Mouse (Mus musculus): Measurements from ENCODE around the gene Map7d3. TPM values are rescaled to one million over a fixed set of nuclear protein-coding genes. Genes with fewer than 3 reads are reported as not detected.

Gene Map7d3
- polyA plus RNA-seq, 1 experiment from 2014 or later: 2.1 TPM

DNA sequence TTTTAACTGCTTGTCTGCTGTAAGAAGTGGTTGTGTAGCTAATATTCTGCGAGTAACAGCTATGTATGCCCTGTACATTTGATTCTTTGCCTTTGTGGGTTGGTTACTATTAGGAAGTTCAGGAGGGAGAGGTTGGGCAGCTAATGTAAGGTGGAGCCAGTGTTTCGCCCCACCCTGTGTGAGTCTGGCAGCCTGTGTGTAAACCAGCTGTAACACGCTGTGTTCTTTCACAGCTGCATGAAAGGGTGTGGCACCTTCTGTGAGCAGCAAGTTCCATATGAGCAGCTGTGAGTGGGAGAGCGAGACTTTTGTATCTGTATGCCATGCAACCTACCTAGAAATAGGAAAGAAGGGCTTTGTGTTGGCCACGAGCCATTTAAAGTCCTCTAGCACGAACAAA lies 70.0 kb downstream of the Map7d3 start:
- no peaks in the 10 kb centered on the region for H3K9me3 ChIP-seq (ENCODE audit: control insufficient read depth, low read length)
- WGBS: 84% methylated on average over 6 of the region's 6 CpGs
- no peak overlapping the region for H3K4me2 ChIP-seq (ENCODE audit: low read depth, low read length, severe bottlenecking)
- no peaks in the 10 kb centered on the region for H3K27me3 ChIP-seq (ENCODE audit: control insufficient read depth, insufficient read depth, low read length)
- H3K4me1 ChIP-seq (replicated peaks; ENCODE audit: control insufficient read depth, insufficient read depth, low read length): no peaks in the 10 kb centered on the region
- DNase-seq (ENCODE audit: low spot score) (no peak), ATAC-seq (replicated peaks; ENCODE audit: low FRiP score) (no peak)
- H3K36me3 ChIP-seq (ENCODE audit: control insufficient read depth, insufficient read depth, low read length): no peaks in the 10 kb centered on the region
- no peak overlapping the region for H3K9ac ChIP-seq (ENCODE audit: low read length)
- H3K4me3 ChIP-seq (ENCODE audit: low read depth, low read length): no peak overlapping the region
- no peak overlapping the region for H3K27ac ChIP-seq (ENCODE audit: low read depth, low read length)

DNA sequence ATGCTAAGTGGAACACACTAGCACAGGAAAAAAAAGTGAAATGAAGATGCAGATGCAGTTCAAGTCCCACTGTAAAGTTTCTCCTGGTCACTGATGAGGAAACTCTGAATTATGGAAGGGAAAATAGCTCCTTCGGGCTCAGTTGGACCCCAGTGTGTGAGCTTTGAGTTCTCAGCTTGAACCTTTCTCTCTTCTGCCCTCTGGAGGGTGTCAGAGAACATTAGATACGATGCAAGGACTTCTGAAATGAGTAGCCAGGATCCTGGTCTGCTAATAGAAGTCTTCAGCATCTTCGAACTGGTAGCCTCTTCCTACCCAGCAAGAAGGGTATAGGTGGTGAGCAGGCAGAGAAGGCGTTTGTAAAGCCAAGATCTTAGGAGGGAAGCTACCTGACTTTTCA lies 70.6 kb downstream of the Map7d3 start:
- DNase-seq (ENCODE audit: low spot score) (no peak), ATAC-seq (replicated peaks; ENCODE audit: low FRiP score) (no peak)
- Histone ChIP-seq H3K4me2 (ENCODE audit: low read depth, low read length, severe bottlenecking) (no peak overlapping the region), H3K4me3 (ENCODE audit: low read depth, low read length) (no peak overlapping the region), H3K27ac (ENCODE audit: low read depth, low read length) (no peak overlapping the region), H3K9ac (ENCODE audit: low read length) (no peak overlapping the region), H3K36me3 (ENCODE audit: control insufficient read depth, insufficient read depth, low read length) (no peaks in the 10 kb centered on the region), H3K27me3 (ENCODE audit: control insufficient read depth, insufficient read depth, low read length) (no peaks in the 10 kb centered on the region), H3K9me3 (ENCODE audit: control insufficient read depth, low read length) (no peaks in the 10 kb centered on the region), H3K4me1 (replicated peaks; ENCODE audit: control insufficient read depth, insufficient read depth, low read length) (no peaks in the 10 kb centered on the region)
- 64% methylated on average over 4 of the region's 4 CpGs for WGBS

Other genes with a start within 250 kb of the Map7d3 start
- 50.5 and 55.1 TPM in 2 replicates for gene Mmgt1, start 224.3 kb downstream of the Map7d3 start, polyA plus RNA-seq (2014; fragmentation: Nextera tagmentation; extraction: Ambion mirVana)
- gene Slc9a6, start 212.6 kb downstream of the Map7d3 start, polyA plus RNA-seq (2014; fragmentation: Nextera tagmentation; extraction: Ambion mirVana): 12.1 and 14.6 TPM in 2 replicates
- 80.1 and 87.3 TPM in 2 replicates for gene Fhl1, start 90.5 kb downstream of the Map7d3 start, polyA plus RNA-seq (2014; fragmentation: Nextera tagmentation; extraction: Ambion mirVana)
- not detected in 2 replicates for gene Adgrg4, start 47.8 kb upstream of the Map7d3 start, polyA plus RNA-seq (2014; fragmentation: Nextera tagmentation; extraction: Ambion mirVana)
- gene Brs3, start 220.7 kb upstream of the Map7d3 start, polyA plus RNA-seq (2014; fragmentation: Nextera tagmentation; extraction: Ambion mirVana): not detected in 2 replicates
- 81.2 and 82.8 TPM in 2 replicates for gene Htatsf1, start 231.3 kb upstream of the Map7d3 start, polyA plus RNA-seq (2014; fragmentation: Nextera tagmentation; extraction: Ambion mirVana)